Mouse (Mus musculus) thymus, adult 2 months (tissue): Measurements from ENCODE around the gene Hlf.

Experiments
- CTCF ChIP-seq: fragments of 200-500 bp; IDR thresholded peaks from 2 replicates; pipeline ENCODE4 v1.5.1; 2012; ENCODE audit warnings: mild to moderate bottlenecking, control low read depth, low read length, moderate library complexity, borderline replicate concordance; ENCODE audit not compliant: control insufficient read depth, poor library complexity, insufficient read depth; ENCODE audit errors: extremely low read depth
- POLR2A ChIP-seq: fragments of 200-500 bp; IDR thresholded peaks from 2 replicates; pipeline ENCODE4 v1.6.1; 2012; ENCODE audit warnings: mild to moderate bottlenecking, low read length, control low read depth, moderate library complexity; ENCODE audit not compliant: control insufficient read depth, poor library complexity, insufficient read depth; ENCODE audit errors: extremely low read depth

DNA sequence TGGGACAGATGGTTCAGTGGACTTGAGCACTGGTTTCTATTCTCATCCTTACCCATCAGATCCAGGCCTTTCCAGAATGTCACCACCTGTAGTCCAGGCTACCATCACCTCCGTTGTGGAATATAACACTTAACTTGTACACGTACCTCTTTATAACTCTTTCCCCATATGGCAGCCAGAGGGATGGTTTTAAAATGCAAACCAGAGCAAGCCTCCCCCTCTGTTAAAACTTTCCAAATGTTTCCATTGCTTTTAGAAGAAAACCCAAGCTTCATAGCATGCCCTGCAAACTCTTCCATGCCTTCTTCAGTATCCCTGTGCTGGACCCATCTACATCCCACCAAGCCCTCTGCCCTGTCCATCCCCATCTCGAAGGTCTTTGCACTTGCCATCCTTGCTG lies 66.1 kb downstream of the Hlf start:
- TF ChIP-seq POLR2A (no peak), CTCF (no peak)
